Mouse (Mus musculus): ENCODE data around the gene Dhx40. TPM values are rescaled to one million over a fixed set of nuclear protein-coding genes. Genes with fewer than 3 reads are reported as not detected.
"Not testable (repeated sequence)": the region's sequence is repeated elsewhere in the genome, so short reads cannot be mapped to it uniquely, and the experiment has no call there.

The Dhx40 gene
- polyA plus RNA-seq, 1 experiment from 2014 or later, result 38.3 TPM

DNA sequence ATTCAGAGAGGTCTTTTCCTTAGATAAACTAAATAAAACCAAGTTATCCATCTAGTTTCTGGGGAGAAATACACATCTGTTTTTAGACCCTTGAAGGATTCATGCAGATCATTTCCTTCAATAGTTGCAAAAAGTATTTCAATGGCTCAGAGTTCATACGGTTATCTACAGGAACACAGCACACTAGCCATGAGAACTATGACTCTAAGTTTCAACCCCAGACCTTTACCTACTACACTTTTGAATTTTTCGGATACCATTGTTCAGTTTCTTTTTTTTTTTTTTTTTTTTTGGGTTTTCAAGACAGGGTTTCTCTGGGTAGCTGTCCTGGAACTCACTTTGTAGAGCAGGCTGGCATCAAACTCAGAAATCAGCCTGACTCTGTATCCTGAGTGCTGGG lies 68.1 kb downstream of the Dhx40 start:
- ATAC-seq, result no peak
- Histone ChIP-seq H3K27ac (no peak overlapping the region), H3K4me3 (no peak overlapping the region), H3K9ac (no peak overlapping the region), H3K4me2 (no peak overlapping the region), H3K36me3 (ENCODE audit: poor library complexity, severe bottlenecking) (no peaks in the 10 kb centered on the region; the same call in 1 of the 2 replicates), H3K27me3 (no peaks in the 10 kb centered on the region), H3K4me1 (no peaks in the 10 kb centered on the region), H3K9me3 (replicated peaks) (no peaks in the 10 kb centered on the region)
- WGBS, result 97% methylated on average over 2 of the region's 2 CpGs

DNA sequence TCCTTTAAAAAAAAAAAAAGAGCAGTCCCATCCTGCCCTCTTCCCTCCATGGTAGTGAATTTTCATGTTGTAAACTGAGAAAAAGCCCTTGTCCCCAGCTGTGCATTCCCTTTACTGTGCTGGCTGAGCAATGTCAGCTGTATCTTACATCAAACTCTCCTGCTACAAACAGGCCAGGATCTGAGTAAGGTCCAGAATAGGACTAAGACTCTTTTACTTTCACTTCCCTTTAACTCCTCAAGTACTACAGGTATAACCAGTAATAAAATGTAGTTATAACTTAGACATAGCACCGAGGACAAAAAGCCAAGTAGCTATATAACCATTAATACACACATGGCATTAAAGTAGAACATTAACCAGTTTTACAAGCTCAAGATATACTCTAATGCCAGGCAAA lies 68.6 kb downstream of the Dhx40 start:
- no peak overlapping the region for H3K27ac ChIP-seq
- H3K4me3 ChIP-seq, result no peak overlapping the region
- no peak overlapping the region for H3K9ac ChIP-seq
- 100% methylated on average over 1 of the region's 1 CpGs for WGBS
- no peak for ATAC-seq
- no peaks in the 10 kb centered on the region for H3K9me3 ChIP-seq (replicated peaks)
- H3K4me1 ChIP-seq, result no peaks in the 10 kb centered on the region
- no peaks in the 10 kb centered on the region for H3K27me3 ChIP-seq
- H3K4me2 ChIP-seq, result no peak overlapping the region
- H3K36me3 ChIP-seq (ENCODE audit: poor library complexity, severe bottlenecking), result no peaks in the 10 kb centered on the region; the same call in 1 of the 2 replicates

DNA sequence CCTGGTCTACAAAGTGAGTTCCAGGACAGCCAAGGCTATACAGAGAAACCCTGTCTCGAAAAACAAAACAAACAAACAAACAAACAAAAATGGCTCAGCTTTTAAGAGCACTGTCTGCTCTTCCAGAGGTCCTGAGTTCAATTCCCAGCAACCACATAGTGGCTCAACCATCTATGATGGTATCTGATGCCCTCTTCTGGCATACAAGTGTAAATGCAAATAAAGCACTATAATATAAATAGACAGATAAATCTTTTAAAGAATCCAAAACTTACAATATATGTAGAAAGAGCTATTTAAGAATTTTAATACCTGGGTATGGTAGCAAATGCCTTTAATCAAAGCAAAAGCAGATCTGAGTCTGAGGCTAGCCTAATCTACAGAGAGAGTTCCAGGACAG lies 69.2 kb downstream of the Dhx40 start:
- not testable (repeated sequence) for H3K36me3 ChIP-seq (ENCODE audit: poor library complexity, severe bottlenecking); H3K27me3 ChIP-seq; ATAC-seq; H3K4me2 ChIP-seq; H3K9me3 ChIP-seq (replicated peaks); H3K27ac ChIP-seq; H3K9ac ChIP-seq; H3K4me1 ChIP-seq; H3K4me3 ChIP-seq
- 94% methylated on average over 1 of the region's 1 CpGs for WGBS

DNA sequence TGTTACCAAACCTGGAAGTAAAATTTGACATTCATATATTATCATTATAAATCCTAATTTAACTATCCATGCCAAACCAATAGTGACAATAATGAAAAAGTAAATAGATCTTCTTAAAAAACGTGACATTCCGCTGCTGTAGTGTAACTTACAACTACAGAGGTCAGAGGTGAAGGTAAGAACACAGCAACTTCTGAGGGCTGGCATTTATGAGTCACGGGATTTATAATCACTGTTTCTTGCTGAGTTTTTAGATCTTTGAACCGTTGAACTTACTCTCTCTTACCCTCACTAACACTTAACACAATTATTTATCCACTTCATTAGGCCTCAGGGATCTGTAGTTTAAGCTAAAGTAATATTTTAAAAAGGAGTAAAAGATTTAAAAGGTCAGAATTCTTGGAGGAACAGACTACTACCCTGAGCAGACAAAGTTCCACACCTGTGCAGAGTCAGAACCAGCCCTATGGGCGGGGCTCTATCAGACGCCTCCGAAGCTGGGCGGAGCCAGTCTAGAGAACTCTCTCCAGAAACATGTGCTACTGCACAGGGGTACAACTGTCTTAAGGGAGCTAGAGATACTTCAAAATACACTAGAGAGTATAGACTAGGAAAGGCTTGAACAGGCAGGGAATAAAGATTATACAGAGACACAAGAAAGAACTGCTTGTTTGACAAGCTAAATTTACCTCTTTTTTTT lies 70.1 kb downstream of the Dhx40 start:
- Histone ChIP-seq H3K36me3 (ENCODE audit: poor library complexity, severe bottlenecking) (peaks cover 6% of the 10 kb centered on the region), H3K9ac (no peak overlapping the region), H3K9me3 (replicated peaks) (no peaks in the 10 kb centered on the region), H3K27me3 (no peaks in the 10 kb centered on the region), H3K27ac (no peak overlapping the region), H3K4me3 (no peak overlapping the region), H3K4me1 (no peaks in the 10 kb centered on the region), H3K4me2 (no peak overlapping the region)
- ATAC-seq, result no peak
- WGBS, result 88% methylated on average over 8 of the region's 8 CpGs

DNA sequence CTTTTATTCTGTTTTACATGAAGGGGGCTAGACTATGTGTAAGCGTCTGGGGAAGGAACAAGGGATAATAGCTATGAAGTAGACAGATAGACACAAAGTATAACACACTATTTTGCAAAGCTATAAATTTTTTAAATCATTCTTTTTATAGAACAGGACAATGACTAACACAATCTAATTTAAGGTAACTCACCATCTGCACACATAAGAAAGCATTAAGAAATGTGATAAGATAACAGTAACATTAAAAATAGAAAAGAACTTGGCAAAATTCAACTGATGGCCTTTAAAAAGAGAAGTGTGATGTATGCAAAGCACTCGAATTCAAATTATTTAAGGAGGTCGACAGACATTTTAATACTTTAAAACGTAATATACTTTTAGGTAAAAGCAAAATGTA lies 72.6 kb downstream of the Dhx40 start:
- Histone ChIP-seq H3K9ac (no peak overlapping the region), H3K27me3 (no peaks in the 10 kb centered on the region), H3K27ac (no peak overlapping the region), H3K4me3 (no peak overlapping the region), H3K4me2 (no peak overlapping the region), H3K4me1 (no peaks in the 10 kb centered on the region), H3K9me3 (replicated peaks) (no peaks in the 10 kb centered on the region), H3K36me3 (ENCODE audit: poor library complexity, severe bottlenecking) (peaks cover 24% of the 10 kb centered on the region)
- ATAC-seq, result no peak
- WGBS, result 95% methylated on average over 4 of the region's 4 CpGs

DNA sequence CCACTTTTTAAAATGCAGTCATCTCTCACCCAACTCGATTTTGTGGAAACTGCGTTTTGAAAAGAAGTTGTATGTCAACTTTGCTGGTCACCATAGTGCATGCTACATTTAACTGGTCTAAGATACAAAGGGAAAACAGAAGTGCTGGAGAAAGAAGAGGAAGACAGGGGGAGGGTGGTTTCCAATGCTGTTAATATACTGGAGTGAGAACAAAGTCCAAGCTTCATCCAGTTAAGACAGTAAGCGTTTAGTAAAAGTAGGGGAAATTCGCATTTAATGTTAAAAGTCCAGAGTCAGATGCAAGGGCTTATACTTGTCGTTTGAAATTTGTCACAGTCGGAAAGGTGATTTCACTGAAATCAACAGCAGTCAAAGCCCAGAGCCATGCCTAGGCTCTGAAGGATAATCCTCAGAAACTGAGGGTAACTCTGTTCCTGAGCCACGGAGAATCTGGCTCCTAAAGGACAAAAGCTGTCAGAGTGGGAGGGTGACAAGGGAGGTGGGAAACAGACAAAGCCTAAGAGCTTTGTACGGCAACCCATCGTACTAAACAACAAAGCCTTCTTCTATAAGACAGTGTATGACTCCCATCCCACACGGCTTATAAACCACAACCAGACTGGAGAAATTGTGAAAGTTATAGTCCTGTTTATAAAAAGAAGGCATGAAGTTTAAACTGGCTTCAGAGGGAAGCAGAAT lies 73.2 kb downstream of the Dhx40 start:
- H3K9ac ChIP-seq, result no peak overlapping the region
- ATAC-seq, result no peak
- 74% methylated on average over 10 of the region's 10 CpGs for WGBS
- no peak overlapping the region for H3K27ac ChIP-seq
- H3K36me3 ChIP-seq (ENCODE audit: poor library complexity, severe bottlenecking), result peaks cover 28% of the 10 kb centered on the region
- H3K4me2 ChIP-seq, result no peak overlapping the region
- H3K4me3 ChIP-seq, result no peak overlapping the region
- H3K4me1 ChIP-seq, result no peaks in the 10 kb centered on the region
- no peaks in the 10 kb centered on the region for H3K9me3 ChIP-seq (replicated peaks)
- H3K27me3 ChIP-seq, result no peaks in the 10 kb centered on the region

DNA sequence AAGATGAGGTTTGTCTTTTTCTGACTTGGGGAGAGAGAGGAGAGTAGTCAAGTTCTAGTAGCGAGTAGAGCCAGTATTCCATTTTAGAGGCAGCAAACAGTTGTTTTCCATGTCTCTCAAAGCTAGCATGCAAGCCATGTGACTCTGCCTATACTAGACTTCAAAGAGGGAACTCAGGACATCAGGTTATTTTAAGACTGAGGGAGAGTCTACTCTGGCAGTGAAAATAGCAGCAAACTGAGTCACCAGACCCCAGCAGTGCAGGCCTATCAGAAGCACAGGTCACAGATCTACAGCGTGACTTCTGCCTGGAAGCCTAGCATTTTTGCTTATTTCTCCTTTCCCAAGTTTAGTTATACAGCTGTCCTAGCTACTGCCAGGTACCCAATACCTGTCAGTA lies 76.1 kb downstream of the Dhx40 start:
- H3K4me3 ChIP-seq, result no peak overlapping the region
- 91% methylated on average over 2 of the region's 2 CpGs for WGBS
- H3K4me2 ChIP-seq, result no peak overlapping the region

DNA sequence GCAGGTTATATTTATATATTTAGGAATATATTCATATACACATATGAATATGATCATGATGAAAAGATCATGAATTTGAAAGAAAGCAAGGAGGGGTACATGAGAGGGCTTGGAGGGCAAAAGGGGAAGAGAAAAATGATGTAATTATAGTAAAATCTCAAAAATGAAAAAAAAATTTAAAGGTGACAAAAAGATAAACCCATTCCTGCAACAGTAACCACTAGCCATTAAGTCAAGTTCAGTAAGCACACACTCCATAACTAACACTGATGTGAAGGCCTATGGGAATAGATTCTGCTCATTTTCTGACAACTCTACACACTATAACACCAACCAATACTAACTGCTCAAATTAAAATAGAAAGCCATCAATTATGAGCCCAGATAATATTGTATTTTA lies 81.9 kb downstream of the Dhx40 start:
- Histone ChIP-seq H3K36me3 (ENCODE audit: poor library complexity, severe bottlenecking) (peaks cover 57% of the 10 kb centered on the region), H3K4me3 (no peak overlapping the region), H3K9ac (no peak overlapping the region), H3K27me3 (no peaks in the 10 kb centered on the region), H3K4me2 (no peak overlapping the region), H3K4me1 (no peaks in the 10 kb centered on the region), H3K27ac (no peak overlapping the region), H3K9me3 (replicated peaks) (no peaks in the 10 kb centered on the region)
- ATAC-seq, result no peak

More for the DNA sequence above, 76.1 kb downstream of the Dhx40 start:
- Histone ChIP-seq H3K36me3 (ENCODE audit: poor library complexity, severe bottlenecking) (peaks cover 43% of the 10 kb centered on the region), H3K27me3 (no peaks in the 10 kb centered on the region), H3K27ac (no peak overlapping the region), H3K4me1 (no peaks in the 10 kb centered on the region), H3K9ac (no peak overlapping the region), H3K9me3 (replicated peaks) (no peaks in the 10 kb centered on the region)
- no peak for ATAC-seq

DNA sequence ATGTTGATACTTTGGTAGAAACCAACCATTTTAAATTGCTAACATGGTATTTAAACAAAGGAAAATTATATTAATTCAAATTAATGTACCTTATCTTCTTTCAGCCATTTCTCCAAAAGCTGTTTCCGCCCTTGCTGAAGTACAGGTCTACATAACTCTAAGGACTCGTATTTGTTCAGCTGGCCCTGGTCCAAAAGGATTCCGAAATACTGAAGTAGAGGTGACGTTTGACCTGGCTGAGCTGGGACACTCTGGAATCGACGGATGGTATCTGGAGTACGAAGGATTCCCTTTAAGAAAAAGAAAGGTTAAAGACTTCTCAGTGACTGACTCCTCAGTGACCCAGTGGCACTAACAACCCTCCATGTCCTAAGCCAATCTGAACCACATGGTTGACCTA lies 82.6 kb downstream of the Dhx40 start:
- Histone ChIP-seq H3K27me3 (no peaks in the 10 kb centered on the region), H3K9ac (no peak overlapping the region), H3K4me3 (no peak overlapping the region), H3K36me3 (ENCODE audit: poor library complexity, severe bottlenecking) (peaks cover 59% of the 10 kb centered on the region), H3K9me3 (replicated peaks) (no peaks in the 10 kb centered on the region), H3K27ac (no peak overlapping the region), H3K4me1 (no peaks in the 10 kb centered on the region), H3K4me2 (no peak overlapping the region)
- ATAC-seq, result no peak
- WGBS, result 91% methylated on average over 7 of the region's 7 CpGs

DNA sequence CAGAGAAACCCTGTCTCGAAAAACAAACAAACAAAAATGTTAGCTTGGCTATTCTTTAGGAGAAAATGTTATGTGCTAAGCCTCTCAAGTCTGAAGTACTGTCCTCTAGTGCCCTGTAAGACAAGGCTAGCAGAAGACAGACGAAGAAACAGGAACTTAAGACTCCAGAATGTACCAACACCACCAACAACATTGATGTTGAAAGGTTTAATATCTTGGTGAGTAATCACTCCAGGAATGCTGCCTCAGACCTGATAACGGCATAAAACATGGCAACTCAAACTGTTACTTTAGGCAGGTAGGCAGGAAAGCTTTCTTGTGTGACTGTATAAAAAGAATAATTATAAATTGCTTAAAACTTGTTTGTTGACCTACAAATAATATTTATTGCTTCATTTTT lies 83.5 kb downstream of the Dhx40 start:
- peaks cover 61% of the 10 kb centered on the region for H3K36me3 ChIP-seq (ENCODE audit: poor library complexity, severe bottlenecking)
- 95% methylated on average over 3 of the region's 3 CpGs for WGBS
- no peak for ATAC-seq
- no peak overlapping the region for H3K27ac ChIP-seq
- H3K4me1 ChIP-seq, result no peaks in the 10 kb centered on the region
- H3K27me3 ChIP-seq, result no peaks in the 10 kb centered on the region
- no peak overlapping the region for H3K9ac ChIP-seq
- no peaks in the 10 kb centered on the region for H3K9me3 ChIP-seq (replicated peaks)
- no peak overlapping the region for H3K4me3 ChIP-seq
- no peak overlapping the region for H3K4me2 ChIP-seq

DNA sequence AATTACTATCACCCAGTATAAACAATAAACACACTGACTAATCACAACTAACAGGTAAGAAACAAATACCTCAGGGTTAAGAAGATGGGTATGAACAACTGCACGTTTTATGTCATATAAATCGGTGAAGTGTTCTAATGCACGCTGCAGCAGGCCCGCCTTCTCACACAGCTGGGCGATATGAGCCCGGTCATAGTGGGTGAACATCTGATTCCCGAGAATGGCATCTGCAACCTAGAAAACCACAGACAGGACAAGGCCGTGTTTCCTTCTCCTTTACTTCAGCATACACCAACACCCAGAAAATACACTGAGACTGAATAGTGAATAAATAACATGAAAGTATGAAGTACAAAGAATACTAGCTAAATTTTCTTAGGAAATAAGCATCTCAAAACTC lies 88.2 kb downstream of the Dhx40 start:
- Histone ChIP-seq H3K9me3 (replicated peaks) (no peaks in the 10 kb centered on the region), H3K27me3 (no peaks in the 10 kb centered on the region), H3K36me3 (ENCODE audit: poor library complexity, severe bottlenecking) (peaks cover 66% of the 10 kb centered on the region), H3K9ac (no peak overlapping the region), H3K4me2 (no peak overlapping the region), H3K4me1 (no peaks in the 10 kb centered on the region), H3K27ac (no peak overlapping the region), H3K4me3 (no peak overlapping the region)
- 94% methylated on average over 8 of the region's 8 CpGs for WGBS
- no peak for ATAC-seq
